ENCODE assay signal across 29 mouse cellular contexts in genomic region chr11:65240521-65240920, GRCm38 (mm10). TPM values are rescaled to one million over a fixed set of nuclear protein-coding genes. Genes with fewer than 3 reads are reported as not detected.
DNase-seq lines count a peak whose midpoint lies in the region; ATAC-seq and TF ChIP-seq lines count a peak whose summit lies in the region.
"Had no signal": no experiment of that assay in that cellular context is flagged by ENCODE, and none has a peak within 500 bp of the region (broad histone marks: within the 10 kb centered on the region; RNA-seq: fewer than 3 reads in every experiment).

No protein-coding gene starts in this region.

- WGBS in embryonic facial prominence, embryonic 14.5 days: 64% methylated on average over 7 of the region's 7 CpGs
- WGBS in embryonic facial prominence, embryonic 10.5 days: 84% methylated on average over 7 of the region's 7 CpGs
- 42% methylated on average over 7 of the region's 7 CpGs for WGBS in lung, embryonic 14.5 days
- WGBS in limb, embryonic 14.5 days: 45% methylated on average over 7 of the region's 7 CpGs

- no peaks in the 10 kb centered on the region for H3K9me3 ChIP-seq in embryonic facial prominence, embryonic 14.5 days (ENCODE audit: control insufficient read depth, low read length)
- H3K9me3 ChIP-seq in embryonic facial prominence, embryonic 10.5 days: no peaks in the 10 kb centered on the region
- no peaks in the 10 kb centered on the region for H3K9me3 ChIP-seq in lung, embryonic 14.5 days (ENCODE audit: low read depth, low read length)
- H3K9me3 ChIP-seq in limb, embryonic 14.5 days (ENCODE audit: control insufficient read depth, low read length): no peaks in the 10 kb centered on the region
- H3K9me3 ChIP-seq: embryonic facial prominence, embryonic 13.5 days; forebrain, embryonic 10.5 days; forebrain, embryonic 15.5 days; heart, embryonic 12.5 days; heart, embryonic 15.5 days; hindbrain, embryonic 10.5 days; hindbrain, embryonic 13.5 days; intestine, embryonic 15.5 days had no signal

- DNase-seq in embryonic facial prominence, embryonic 14.5 days (ENCODE audit: low spot score): peak; percentile 42
- no peak for DNase-seq in embryonic facial prominence, embryonic 10.5 days (ENCODE audit: low spot score)
- peak; percentile 9 for DNase-seq in heart, adult 11 months
- DNase-seq in heart, postnatal 25 days (ENCODE audit: low spot score): no peak
- DNase-seq in lung, embryonic 14.5 days: peak; percentile 66
- DNase-seq in lung, adult 18-20 months: no peak
- no peak for DNase-seq in limb, embryonic 14.5 days (ENCODE audit: low spot score)
- no peak for DNase-seq in right cerebral cortex, postnatal 25 days
- DNase-seq: adrenal gland, adult 8-10 months; adrenal gland, postnatal 25 days; cerebellum, adult 11 months; cerebellum, adult 2 months; cerebellum, adult 9-11 months; cerebellum, postnatal 25 days; gastrocnemius, adult 2 months; gastrocnemius, postnatal 14 days; heart, adult 18-20 months; heart, postnatal 14 days had no signal

- TF ChIP-seq CTCF in lung, embryonic 14.5 days (IDR thresholded peaks at IDR 0.05; ENCODE audit: low read depth): no peak

- no peaks in the 10 kb centered on the region for H3K27me3 ChIP-seq in embryonic facial prominence, embryonic 14.5 days (replicated peaks; ENCODE audit: control insufficient read depth, insufficient read depth, low read length)
- no peaks in the 10 kb centered on the region for H3K27me3 ChIP-seq in embryonic facial prominence, embryonic 10.5 days (replicated peaks; ENCODE audit: low read depth, poor library complexity, severe bottlenecking)
- H3K27me3 ChIP-seq in lung, embryonic 14.5 days (ENCODE audit: insufficient read depth, low read length): no peaks in the 10 kb centered on the region
- no peaks in the 10 kb centered on the region for H3K27me3 ChIP-seq in limb, embryonic 14.5 days (ENCODE audit: control insufficient read depth, insufficient read depth, low read length)
- H3K27me3 ChIP-seq: embryonic facial prominence, embryonic 13.5 days; forebrain, embryonic 15.5 days; heart, embryonic 12.5 days; heart, embryonic 15.5 days; hindbrain, embryonic 13.5 days; intestine, embryonic 15.5 days had no signal

- H3K4me3 ChIP-seq in embryonic facial prominence, embryonic 14.5 days (ENCODE audit: low read depth, low read length): no peak overlapping the region
- H3K4me3 ChIP-seq in embryonic facial prominence, embryonic 10.5 days: no peak overlapping the region
- no peak overlapping the region for H3K4me3 ChIP-seq in lung, embryonic 14.5 days (ENCODE audit: low read depth, low read length)
- no peak overlapping the region for H3K4me3 ChIP-seq in limb, embryonic 14.5 days (replicated peaks; ENCODE audit: low read length)
- H3K4me3 ChIP-seq: embryonic facial prominence, embryonic 13.5 days; forebrain, embryonic 10.5 days; forebrain, embryonic 15.5 days; gastrocnemius, adult 2 months; heart, embryonic 12.5 days; heart, embryonic 15.5 days; hindbrain, embryonic 10.5 days; hindbrain, embryonic 13.5 days; intestine, embryonic 15.5 days had no signal

- no peak for TF ChIP-seq POLR2A in limb, embryonic 14.5 days (IDR thresholded peaks at IDR 0.05; ENCODE audit: borderline replicate concordance, extremely low read depth, insufficient read depth, insufficient read length)

- H3K27ac ChIP-seq in embryonic facial prominence, embryonic 14.5 days (replicated peaks; ENCODE audit: low read depth, low read length): no peak overlapping the region
- H3K27ac ChIP-seq in embryonic facial prominence, embryonic 10.5 days (replicated peaks): no peak overlapping the region
- H3K27ac ChIP-seq in lung, embryonic 14.5 days (ENCODE audit: low read depth): no peak overlapping the region
- no peak overlapping the region for H3K27ac ChIP-seq in limb, embryonic 14.5 days (replicated peaks; ENCODE audit: low read depth, low read length)
- H3K27ac ChIP-seq: embryonic facial prominence, embryonic 13.5 days; forebrain, embryonic 10.5 days; forebrain, embryonic 15.5 days; gastrocnemius, adult 2 months; heart, embryonic 15.5 days; hindbrain, embryonic 10.5 days; hindbrain, embryonic 13.5 days; intestine, embryonic 15.5 days had no signal

- no peaks in the 10 kb centered on the region for H3K4me1 ChIP-seq in embryonic facial prominence, embryonic 14.5 days (ENCODE audit: control insufficient read depth, insufficient read depth, low read length)
- H3K4me1 ChIP-seq in embryonic facial prominence, embryonic 10.5 days: peaks cover 5% of the 10 kb centered on the region
- H3K4me1 ChIP-seq in lung, embryonic 14.5 days (ENCODE audit: insufficient read depth): no peaks in the 10 kb centered on the region; the same call in 1 of the 2 replicates
- no peaks in the 10 kb centered on the region for H3K4me1 ChIP-seq in limb, embryonic 14.5 days (ENCODE audit: control insufficient read depth, insufficient read depth, low read length)
- H3K4me1 ChIP-seq: embryonic facial prominence, embryonic 13.5 days; forebrain, embryonic 10.5 days; forebrain, embryonic 15.5 days; hindbrain, embryonic 13.5 days; intestine, embryonic 15.5 days had no signal

- ATAC-seq in embryonic facial prominence, embryonic 14.5 days (ENCODE audit: low read depth): peak; percentile 50; the same call in 1 of the 2 replicates
- no peak for ATAC-seq in lung, embryonic 14.5 days (ENCODE audit: insufficient read depth)
- ATAC-seq in limb, embryonic 14.5 days (ENCODE audit: low FRiP score, low read depth): peak; percentile 75
- ATAC-seq: activated CD4-positive, CD25-positive, alpha-beta regulatory T cell, adult 4 months; forebrain, embryonic 15.5 days; hindbrain, embryonic 16.5 days; intestine, embryonic 15.5 days had no signal

- no peak overlapping the region for H3K9ac ChIP-seq in embryonic facial prominence, embryonic 14.5 days (ENCODE audit: low read depth, low read length)
- H3K9ac ChIP-seq in lung, embryonic 14.5 days: no peak overlapping the region
- no peak overlapping the region for H3K9ac ChIP-seq in limb, embryonic 14.5 days (ENCODE audit: low read depth, low read length, severe bottlenecking)
- H3K9ac ChIP-seq: embryonic facial prominence, embryonic 13.5 days; forebrain, embryonic 15.5 days; heart, embryonic 12.5 days; heart, embryonic 15.5 days; hindbrain, embryonic 13.5 days; intestine, embryonic 15.5 days had no signal

- intact Hi-C loops in heart, postnatal 25 days (cut with DNase I): no loop called here

- no peak overlapping the region for H3K4me2 ChIP-seq in embryonic facial prominence, embryonic 14.5 days (ENCODE audit: low read depth, low read length)
- no peak overlapping the region for H3K4me2 ChIP-seq in lung, embryonic 14.5 days
- no peak overlapping the region for H3K4me2 ChIP-seq in limb, embryonic 14.5 days (replicated peaks; ENCODE audit: low read depth, low read length, severe bottlenecking)
- H3K4me2 ChIP-seq: embryonic facial prominence, embryonic 13.5 days; forebrain, embryonic 15.5 days; heart, embryonic 12.5 days; heart, embryonic 15.5 days; hindbrain, embryonic 13.5 days; intestine, embryonic 15.5 days had no signal

- H3K36me3 ChIP-seq in embryonic facial prominence, embryonic 14.5 days (ENCODE audit: control insufficient read depth, insufficient read depth, low read length): no peaks in the 10 kb centered on the region
- H3K36me3 ChIP-seq in embryonic facial prominence, embryonic 10.5 days (replicated peaks): no peaks in the 10 kb centered on the region
- H3K36me3 ChIP-seq in lung, embryonic 14.5 days (ENCODE audit: insufficient read depth): no peaks in the 10 kb centered on the region
- no peaks in the 10 kb centered on the region for H3K36me3 ChIP-seq in limb, embryonic 14.5 days (ENCODE audit: control insufficient read depth, insufficient read depth, low read length)
- H3K36me3 ChIP-seq: embryonic facial prominence, embryonic 13.5 days; forebrain, embryonic 10.5 days; forebrain, embryonic 15.5 days; heart, embryonic 15.5 days; hindbrain, embryonic 10.5 days; hindbrain, embryonic 13.5 days; intestine, embryonic 15.5 days had no signal

RNA-seq across cellular contexts. Expression of gene Myocd, which starts 29.3 kb away (rescaled TPM):
- 1.5 and 2.9 TPM in 2 replicates for polyA plus RNA-seq in embryonic facial prominence, embryonic 14.5 days (2014; fragmentation: Nextera tagmentation; extraction: Ambion mirVana)
- polyA plus RNA-seq in embryonic facial prominence, embryonic 10.5 days (2016; fragmentation: Nextera tagmentation; extraction: Ambion mirVana): 1.6 and 1.8 TPM in 2 replicates
- 100 to 1,000 TPM in 1 of 2 experiments, 10 to 100 TPM in 1; 85.7 to 101 TPM for total RNA-seq in heart, postnatal 25 days (2021)
- polyA plus RNA-seq in lung, embryonic 14.5 days (2014; fragmentation: Nextera tagmentation; extraction: Ambion mirVana): 24.1 and 26.5 TPM in 2 replicates
- polyA plus RNA-seq in limb, embryonic 14.5 days (2012; rRNA removed): 0.39 and 0.59 TPM in 2 replicates
- 0.50 and 0.75 TPM in 2 replicates for polyA plus RNA-seq in limb, embryonic 14.5 days (2014; fragmentation: Nextera tagmentation; extraction: Ambion mirVana)
- total RNA-seq: common myeloid progenitor, adult 5-6 weeks had no signal
- polyA plus RNA-seq: activated CD4-positive, CD25-positive, alpha-beta regulatory T cell, adult 4 months had no signal

Comparison
In these comparisons a context has a peak if more than half of its experiments do, and no peak if none do; other contexts are left out.
1. DNase-seq: peak in embryonic facial prominence, embryonic 14.5 days (single experiment), heart, adult 11 months (single experiment) and lung, embryonic 14.5 days (single experiment); none in embryonic facial prominence, embryonic 10.5 days (single experiment), heart, postnatal 25 days (single experiment), lung, adult 18-20 months (0 of 2), limb, embryonic 14.5 days (single experiment) and right cerebral cortex, postnatal 25 days (single experiment).